Mouse (Mus musculus): ENCODE results near the gene Rpap1.
A peak's percentile ranks its signal among the peaks of the same experiment; 100 is the strongest.

Rpap1 gene

GRCm38 (mm10) chr2:119787206-119787883 lies at the start of gene Rpap1:
Gene Rpap1 (minus strand): TSS chr2:119787537.
- peak; percentile 83 for DNase-seq (ENCODE audit: low read depth, low spot score)

GRCm38 (mm10) chr2:119834231-119834630 lies 46.9 kb upstream of the Rpap1 start:
- no peak for DNase-seq (ENCODE audit: low read depth, low spot score)

DNA sequence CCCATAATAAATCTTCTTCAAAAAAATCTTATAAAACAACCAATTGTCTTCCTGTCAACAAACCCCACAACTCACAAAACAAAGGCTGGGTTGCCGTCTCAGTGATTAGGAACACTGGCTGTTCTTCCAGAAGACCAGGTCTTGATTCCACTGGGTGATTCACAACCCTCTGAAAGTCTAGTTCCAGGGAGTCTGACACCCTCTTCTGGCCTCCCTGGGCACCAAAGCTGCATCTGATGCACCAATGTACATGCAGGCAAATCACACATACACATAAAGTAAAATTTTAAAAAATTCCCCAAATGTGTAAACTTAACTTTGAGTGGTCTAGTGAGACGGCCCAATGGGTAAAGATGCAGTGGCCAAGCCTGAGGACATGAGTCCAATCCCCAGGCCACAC lies 43.2 kb upstream of the Rpap1 start:
- DNase-seq (ENCODE audit: low read depth, low spot score), result no peak

- no peak for DNase-seq (ENCODE audit: low read depth, low spot score)
Measured at GRCm38 (mm10) chr2:119821136-119821535, 33.8 kb upstream of the Rpap1 start.

DNA sequence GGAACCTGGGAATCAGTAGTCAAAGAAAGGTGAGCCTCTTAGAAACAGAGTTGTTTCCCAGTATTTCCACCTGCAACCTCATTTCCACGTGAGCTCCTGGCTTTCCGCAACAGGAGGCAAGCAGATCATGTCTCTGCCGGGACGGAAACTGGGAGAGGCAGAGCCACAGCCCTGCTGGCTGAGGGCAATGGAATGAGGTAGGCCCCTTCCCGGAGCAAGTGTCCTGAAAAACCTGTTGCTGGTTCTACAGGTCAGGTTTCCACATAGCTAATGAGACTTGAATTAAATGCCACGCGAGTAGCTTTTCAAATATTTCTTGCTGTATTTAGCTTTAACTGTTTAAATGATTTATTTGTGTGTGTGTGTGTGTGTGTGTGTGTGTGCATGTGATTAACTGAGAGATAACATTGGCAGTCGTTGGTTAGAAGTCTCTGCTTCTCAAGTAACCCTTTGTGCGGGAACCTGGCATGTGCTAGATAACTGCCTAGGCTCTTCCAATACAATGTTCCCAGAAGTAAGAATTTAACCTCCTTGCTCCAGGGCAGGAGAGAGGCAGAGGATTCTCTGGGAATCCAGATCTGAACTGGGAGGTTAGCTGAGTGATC lies 31.4 kb upstream of the Rpap1 start:
- DNase-seq (ENCODE audit: low read depth, low spot score), result no peak

DNA sequence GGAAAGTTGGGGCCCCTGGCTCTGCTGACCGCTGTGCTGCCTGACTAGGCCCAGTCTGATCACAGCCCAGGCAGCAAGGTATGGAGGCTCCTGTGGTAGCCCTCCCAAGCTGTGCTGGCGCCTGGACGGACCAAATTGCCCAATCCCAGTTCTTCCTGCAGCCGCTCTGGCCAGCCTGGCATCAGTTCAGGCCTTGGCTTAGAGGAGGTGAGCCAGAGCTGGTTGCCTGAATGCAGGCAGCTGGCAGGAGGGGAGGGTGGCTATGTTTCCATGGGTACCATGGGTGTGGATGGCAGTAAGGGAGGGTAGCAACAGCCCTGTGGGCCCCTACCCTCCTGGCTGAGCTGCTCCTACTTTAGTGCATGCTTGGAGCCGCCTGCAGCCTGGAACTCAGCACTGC lies 29.7 kb upstream of the Rpap1 start:
- no peak for DNase-seq (ENCODE audit: low read depth, low spot score)

DNA sequence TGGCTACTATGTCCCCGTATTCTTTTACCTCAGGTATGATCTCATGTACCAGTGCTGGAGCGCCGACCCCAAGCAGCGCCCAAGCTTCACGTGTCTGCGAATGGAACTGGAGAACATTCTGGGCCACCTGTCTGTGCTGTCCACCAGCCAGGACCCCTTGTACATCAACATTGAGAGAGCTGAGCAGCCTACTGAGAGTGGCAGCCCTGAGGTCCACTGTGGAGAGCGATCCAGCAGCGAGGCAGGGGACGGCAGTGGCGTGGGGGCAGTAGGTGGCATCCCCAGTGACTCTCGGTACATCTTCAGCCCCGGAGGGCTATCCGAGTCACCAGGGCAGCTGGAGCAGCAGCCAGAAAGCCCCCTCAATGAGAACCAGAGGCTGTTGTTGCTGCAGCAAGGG lies 29.3 kb upstream of the Rpap1 start:
- no peak for DNase-seq (ENCODE audit: low read depth, low spot score)

GRCm38 (mm10) chr2:119814376-119814933 lies 27.1 kb upstream of the Rpap1 start:
- DNase-seq (ENCODE audit: low read depth, low spot score), result no peak

DNA sequence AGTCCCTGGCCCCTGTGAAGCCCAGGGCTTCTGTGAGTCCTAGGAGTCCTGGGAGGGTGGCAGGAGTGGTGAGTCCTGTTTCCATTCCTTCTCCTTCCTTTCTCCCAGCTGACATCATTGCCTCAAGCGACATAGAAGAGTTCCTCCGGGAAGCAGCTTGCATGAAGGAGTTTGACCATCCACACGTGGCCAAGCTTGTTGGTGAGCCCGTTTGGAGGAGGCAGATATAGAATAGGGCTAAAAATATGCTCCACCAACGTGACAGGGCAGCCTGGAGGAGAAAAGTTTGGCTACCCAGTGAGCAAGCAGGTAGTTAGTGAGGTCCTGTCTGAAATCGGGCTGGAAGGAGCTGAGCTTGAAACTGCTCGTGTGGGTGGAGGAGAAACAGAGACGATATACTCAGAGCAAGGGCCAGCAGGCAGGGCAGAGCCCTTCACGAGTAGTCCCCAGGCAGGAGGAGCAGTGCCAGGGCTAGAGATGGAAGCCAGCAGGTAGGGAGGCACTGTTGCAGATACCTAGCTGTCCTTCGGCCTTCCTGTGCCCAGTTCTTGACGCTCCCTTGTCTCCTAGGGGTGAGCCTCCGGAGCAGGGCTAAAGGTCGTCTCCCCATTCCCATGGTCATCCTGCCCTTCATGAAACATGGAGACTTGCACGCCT lies 24.3 kb upstream of the Rpap1 start:
- no peak for DNase-seq (ENCODE audit: low read depth, low spot score)

DNA sequence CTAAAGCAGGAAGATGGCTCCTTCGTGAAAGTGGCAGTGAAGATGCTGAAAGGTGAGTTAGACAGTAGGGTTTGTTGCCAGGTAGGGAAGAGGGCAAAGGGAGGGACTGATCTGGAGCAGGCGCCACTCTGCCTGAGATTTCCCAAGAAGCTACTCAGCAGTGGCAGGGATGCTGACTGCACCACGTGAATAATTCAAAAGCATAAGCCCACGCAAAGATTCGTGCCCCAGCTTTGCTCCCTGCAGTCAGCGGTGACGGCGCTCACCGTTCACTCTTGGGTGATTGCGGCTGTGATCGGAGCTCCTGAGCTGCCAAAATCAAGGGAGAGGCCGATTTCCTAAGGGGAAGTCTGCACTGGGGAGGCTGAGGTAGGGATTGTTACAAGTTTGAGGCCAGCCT lies 23.6 kb upstream of the Rpap1 start:
- no peak for DNase-seq (ENCODE audit: low read depth, low spot score)

DNA sequence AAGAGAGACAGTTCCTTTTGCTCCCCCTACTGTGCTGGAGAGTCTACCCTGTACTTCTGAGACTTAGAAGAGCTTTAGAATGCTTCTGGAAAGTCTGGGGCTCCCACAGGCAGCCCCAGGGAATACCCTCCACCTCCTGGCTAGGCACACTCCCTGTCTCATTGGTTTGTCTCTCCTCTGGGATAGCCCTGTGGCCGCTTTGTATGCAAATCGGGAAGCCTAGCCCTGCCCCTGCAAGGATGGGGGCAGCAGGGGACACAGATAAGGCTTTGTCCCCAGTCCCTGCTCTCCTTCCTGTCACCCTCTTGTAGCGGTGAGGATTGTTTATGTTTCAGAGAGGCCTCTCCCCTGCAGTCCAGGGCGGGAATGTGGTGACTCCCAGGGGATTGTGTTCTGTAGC lies 21.5 kb upstream of the Rpap1 start:
- no peak for DNase-seq (ENCODE audit: low read depth, low spot score)

DNA sequence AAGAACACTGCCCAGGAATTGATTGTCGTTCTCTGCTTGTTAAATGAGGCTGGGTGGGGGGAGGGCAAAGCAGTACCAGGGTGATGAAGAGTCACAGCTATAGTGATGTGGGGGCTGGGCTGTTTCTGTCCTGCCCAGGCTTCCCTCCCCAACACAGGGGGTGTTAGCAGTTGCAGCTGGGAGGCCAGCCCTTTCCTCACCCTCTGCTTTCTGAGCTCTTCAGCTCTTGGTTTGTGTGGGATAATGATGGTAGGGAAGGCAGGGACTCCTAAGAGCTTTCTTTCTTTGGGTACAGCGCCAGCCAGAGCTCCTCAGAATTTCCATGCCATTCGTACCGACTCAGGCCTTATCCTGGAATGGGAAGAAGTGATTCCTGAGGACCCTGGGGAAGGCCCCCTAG lies 21.1 kb upstream of the Rpap1 start:
- no peak for DNase-seq (ENCODE audit: low read depth, low spot score)

- DNase-seq (ENCODE audit: low read depth, low spot score), result no peak
Measured at GRCm38 (mm10) chr2:119805536-119805935, 18.2 kb upstream of the Rpap1 start.

- DNase-seq (ENCODE audit: low read depth, low spot score), result no peak
Measured at GRCm38 (mm10) chr2:119804776-119805175, 17.4 kb upstream of the Rpap1 start.

DNA sequence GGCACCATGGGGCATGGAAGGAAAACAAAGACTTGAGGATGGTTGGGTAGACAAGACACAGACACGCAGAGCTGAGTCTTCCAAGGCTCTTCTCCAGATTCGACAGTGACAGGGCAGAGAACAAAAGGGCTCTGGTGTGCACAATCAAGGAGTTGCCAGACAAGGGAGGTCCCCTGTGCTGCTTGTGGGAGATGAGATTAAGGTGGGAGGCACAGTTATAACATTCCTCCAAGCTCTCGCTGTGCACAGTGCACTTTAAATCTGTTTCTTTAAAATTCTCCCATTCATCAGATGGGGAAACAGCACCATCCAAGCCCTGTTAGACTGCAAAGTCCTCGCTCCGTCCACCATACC lies 16.9 kb upstream of the Rpap1 start:
- DNase-seq (ENCODE audit: low read depth, low spot score), result no peak

DNA sequence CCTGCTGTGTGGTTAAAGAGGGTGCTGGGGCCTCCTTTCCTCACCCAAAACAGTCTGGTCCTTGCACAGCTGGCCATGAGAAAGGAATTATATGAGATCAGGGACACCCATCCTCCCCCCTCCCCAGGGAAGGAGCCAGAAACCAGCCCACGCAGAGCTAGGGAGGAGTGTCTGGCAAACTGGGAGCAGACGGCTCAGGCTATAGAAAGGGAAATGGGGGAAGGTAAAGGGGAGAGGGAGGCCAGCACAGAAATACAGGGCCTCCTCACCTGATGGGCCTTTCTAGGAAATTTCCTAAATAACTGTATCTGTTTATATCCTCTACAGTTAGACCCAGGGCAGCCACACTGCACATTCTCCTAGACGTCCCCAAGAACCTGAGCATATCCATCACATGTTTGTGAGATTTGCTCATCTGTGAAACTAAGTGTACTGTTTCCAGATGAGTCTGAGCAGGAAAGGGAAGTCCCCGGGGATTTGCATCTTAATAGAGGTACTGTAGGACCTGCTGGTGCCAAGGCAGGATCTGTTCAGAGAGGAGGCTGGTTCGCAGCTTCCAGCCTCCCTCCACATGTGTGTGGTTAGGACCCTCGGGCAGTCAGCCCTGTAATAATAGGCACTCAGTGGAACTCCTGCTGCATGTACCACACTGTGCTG lies 16.4 kb upstream of the Rpap1 start:
- no peak for DNase-seq (ENCODE audit: low read depth, low spot score)

- DNase-seq (ENCODE audit: low read depth, low spot score), result no peak
Measured at GRCm38 (mm10) chr2:119802767-119803617, 15.7 kb upstream of the Rpap1 start.

GRCm38 (mm10) chr2:119800876-119801846 lies 13.8 kb upstream of the Rpap1 start:
- DNase-seq (ENCODE audit: low read depth, low spot score), result no peak

- DNase-seq (ENCODE audit: low read depth, low spot score), result no peak
Measured at GRCm38 (mm10) chr2:119799961-119800550, 12.7 kb upstream of the Rpap1 start.

Measured in 3T3-L1 (cell line).